Mouse (Mus musculus): Measurements from ENCODE around the gene Ptger4.

GRCm38 (mm10) chr15:5241304-5242201 lies 2.4 kb downstream of the Ptger4 start:
- TF ChIP-seq CTCF (IDR thresholded peaks at IDR 0.05; ENCODE audit: control insufficient read depth, insufficient read depth, low read length) = peak; percentile 32; the same call in 1 of the 2 replicates
- TF ChIP-seq POLR2A (IDR thresholded peaks at IDR 0.05; ENCODE audit: borderline replicate concordance, control insufficient read depth, low read depth, low read length) = no peak

All from bone marrow, adult 2 months (tissue).